Mouse (Mus musculus) kidney, adult 2 months (tissue): ENCODE data around the gene Ifngr2. TPM values are rescaled to one million over a fixed set of nuclear protein-coding genes. Genes with fewer than 3 reads are reported as not detected.
A peak's percentile ranks its signal among the peaks of the same experiment; 100 is the strongest.

Experiments
- DNase-seq: peaks from one replicate; pipeline ENCODE4 v3.0.0; 2021
- H3K27ac ChIP-seq: fragments of 200-500 bp; 2 replicates; pipeline ENCODE4 v1.5.1; 2012; ENCODE audit warnings: low read depth, low read length, control low read depth, inconsistent platforms; ENCODE audit not compliant: insufficient read depth
- H3K27me3 ChIP-seq: fragments of 200-500 bp; replicated peaks from 2 replicates; pipeline ENCODE4 v1.6.1; 2012; ENCODE audit warnings: mild to moderate bottlenecking, moderate library complexity, low read length, inconsistent platforms; ENCODE audit not compliant: control insufficient read depth, insufficient read depth
- H3K36me3 ChIP-seq: fragments of 200-500 bp; 2 replicates; pipeline ENCODE4 v1.6.1; 2012; ENCODE audit warnings: mild to moderate bottlenecking, moderate library complexity, low read length, inconsistent platforms; ENCODE audit not compliant: control insufficient read depth, insufficient read depth
- H3K4me1 ChIP-seq: fragments of 200-500 bp; 2 replicates; pipeline ENCODE4 v1.6.1; 2011; ENCODE audit warnings: low read length; ENCODE audit not compliant: control insufficient read depth, insufficient read depth
- H3K4me3 ChIP-seq: fragments of 200-500 bp; 2 replicates; pipeline ENCODE4 v1.5.1; 2011; ENCODE audit warnings: mild to moderate bottlenecking, low read depth, low read length, control low read depth; ENCODE audit not compliant: insufficient read depth
- CTCF ChIP-seq: fragments of 200-500 bp; conservative IDR thresholded peaks from 2 replicates; pipeline ENCODE4 v1.5.1; 2011; ENCODE audit warnings: low read depth, mild to moderate bottlenecking, control low read depth, low read length, moderate library complexity, mixed read lengths; ENCODE audit not compliant: insufficient read depth, insufficient read length
- POLR2A ChIP-seq: fragments of 200-500 bp; IDR thresholded peaks from one replicate; pipeline ENCODE4 v1.6.1; 2011; ENCODE audit warnings: low read depth, low read length, control low read depth
- WGBS: fragments of 180-500 bp; shearing (Covaris S2); methylation state at CpG from one replicate; pipeline ENCODE4 v1.1.7; 2018; 5-methylcytosine and 5-hydroxymethylcytosine counted together
- polyA plus RNA-seq: library from polyadenylated mRNA; depleted of rRNA; stranded (reverse); fragments of >200 nt; gene quantifications from 2 replicates; pipeline ENCODE4 v1.2.3, GENCODE M21; 2012

Gene Ifngr2
- polyA plus RNA-seq, 1 experiment: 17.7 TPM

GRCm38 (mm10) chr16:91538051-91538450 lies 8.8 kb upstream of the Ifngr2 start:
- peak overlapping the region; percentile 91 for H3K27ac ChIP-seq
- whole genome bisulfite sequencing: 51% methylated on average over 6 of the region's 6 CpGs
- DNase-seq: no peak
- no peak for TF ChIP-seq CTCF
- no peak for TF ChIP-seq POLR2A
- no peak overlapping the region for H3K4me3 ChIP-seq
- no peaks in the 10 kb centered on the region for H3K27me3 ChIP-seq
- H3K36me3 ChIP-seq: no peaks in the 10 kb centered on the region
- H3K4me1 ChIP-seq: peaks cover 2% of the 10 kb centered on the region; the same call in 1 of the 2 replicates

- no peaks in the 10 kb centered on the region for H3K36me3 ChIP-seq
- H3K4me1 ChIP-seq: peaks cover 2% of the 10 kb centered on the region; the same call in 1 of the 2 replicates
- no peak overlapping the region for H3K4me3 ChIP-seq
- no peaks in the 10 kb centered on the region for H3K27me3 ChIP-seq
- H3K27ac ChIP-seq: peak overlapping the region; percentile 80
- WGBS: 43% methylated on average over 9 of the region's 9 CpGs
- TF ChIP-seq POLR2A (no peak), CTCF (no peak)
- no peak for DNase-seq
These were observed 8.4 kb upstream of the Ifngr2 start for GRCm38 (mm10) chr16:91538513-91538912.

- DNase-seq: no peak
- Histone ChIP-seq H3K27me3 (no peaks in the 10 kb centered on the region), H3K36me3 (no peaks in the 10 kb centered on the region), H3K4me1 (peaks cover 8% of the 10 kb centered on the region), H3K27ac (no peak overlapping the region), H3K4me3 (no peak overlapping the region)
- 46% methylated on average over 10 of the region's 10 CpGs for WGBS
- TF ChIP-seq CTCF: no peak
- no peak for TF ChIP-seq POLR2A
These were observed 5.2 kb upstream of the Ifngr2 start for GRCm38 (mm10) chr16:91541573-91542081.

- H3K4me1 ChIP-seq: peaks cover 11% of the 10 kb centered on the region
- no peak overlapping the region for H3K27ac ChIP-seq
- WGBS: 94% methylated on average over 1 of the region's 1 CpGs
- TF ChIP-seq POLR2A (no peak), CTCF (no peak)
- no peak for DNase-seq
- H3K4me3 ChIP-seq: no peak overlapping the region
- no peaks in the 10 kb centered on the region for H3K36me3 ChIP-seq
- no peaks in the 10 kb centered on the region for H3K27me3 ChIP-seq
These were observed 3.3 kb upstream of the Ifngr2 start for GRCm38 (mm10) chr16:91543619-91544018.

GRCm38 (mm10) chr16:91545597-91546281 lies 1.1 kb upstream of the Ifngr2 start:
- TF ChIP-seq CTCF: no peak
- no peak for TF ChIP-seq POLR2A
- no peak overlapping the region for H3K4me3 ChIP-seq
- DNase-seq: peak; percentile 58

GRCm38 (mm10) chr16:91546391-91546835 lies 459 bp upstream of the Ifngr2 start:
- Histone ChIP-seq H3K4me1 (peaks cover 15% of the 10 kb centered on the region), H3K4me3 (peak overlapping the region; percentile 87), H3K27me3 (no peaks in the 10 kb centered on the region), H3K27ac (peak overlapping the region; percentile 92), H3K36me3 (no peaks in the 10 kb centered on the region)
- WGBS: 19% methylated on average over 14 of the region's 14 CpGs
- TF ChIP-seq CTCF (no peak), POLR2A (no peak)
- no peak for DNase-seq

More at GRCm38 (mm10) chr16:91545597-91546281, 1.1 kb upstream of the Ifngr2 start:
- Histone ChIP-seq H3K27me3 (no peaks in the 10 kb centered on the region), H3K4me1 (peaks cover 15% of the 10 kb centered on the region), H3K36me3 (no peaks in the 10 kb centered on the region), H3K27ac (peak overlapping the region; percentile 92)
- WGBS: 64% methylated on average over 10 of the region's 10 CpGs

- Histone ChIP-seq H3K27ac (peak overlapping the region; percentile 83; the same call in 1 of the 2 replicates), H3K27me3 (no peaks in the 10 kb centered on the region), H3K4me1 (peaks cover 15% of the 10 kb centered on the region), H3K4me3 (peak overlapping the region; percentile 87), H3K36me3 (no peaks in the 10 kb centered on the region)
- DNase-seq: no peak
- WGBS: 22% methylated on average over 5 of the region's 5 CpGs
- TF ChIP-seq POLR2A (no peak), CTCF (no peak)
These were observed 1.1 kb downstream of the Ifngr2 start for GRCm38 (mm10) chr16:91547974-91548373.

- DNase-seq: no peak
- Histone ChIP-seq H3K4me1 (peaks cover 15% of the 10 kb centered on the region), H3K4me3 (peak overlapping the region; percentile 31; the same call in 1 of the 2 replicates), H3K27ac (no peak overlapping the region; the same call in 1 of the 2 replicates), H3K36me3 (no peaks in the 10 kb centered on the region), H3K27me3 (no peaks in the 10 kb centered on the region)
- WGBS: 38% methylated on average over 5 of the region's 5 CpGs
- TF ChIP-seq CTCF (no peak), POLR2A (no peak)
These were observed 1.7 kb downstream of the Ifngr2 start for GRCm38 (mm10) chr16:91548586-91548985.
